Mouse (Mus musculus): ENCODE data around the gene Lsm10.

The Lsm10 gene

DNA sequence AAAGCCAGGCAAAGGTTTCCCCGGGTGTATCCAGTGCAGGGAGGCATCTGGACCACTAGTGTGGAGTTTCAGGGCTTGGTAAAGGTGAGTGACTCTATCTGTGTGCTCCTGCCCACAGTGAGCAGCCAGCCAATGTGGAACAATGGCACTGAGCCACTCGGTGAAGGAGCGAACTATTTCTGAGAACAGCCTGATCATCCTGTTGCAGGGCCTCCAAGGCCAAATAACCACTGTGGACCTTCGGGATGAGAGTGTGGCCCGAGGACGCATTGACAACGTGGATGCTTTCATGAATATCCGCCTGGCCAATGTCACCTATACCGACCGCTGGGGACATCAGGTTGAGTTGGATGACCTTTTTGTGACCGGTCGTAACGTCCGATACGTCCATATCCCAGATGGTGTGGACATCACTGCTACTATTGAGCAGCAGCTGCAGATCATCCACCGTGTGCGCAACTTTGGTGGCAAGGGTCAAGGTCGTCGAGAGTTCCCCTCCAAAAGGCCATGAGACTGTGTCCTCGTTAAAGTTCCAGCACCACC lies 1.4 kb downstream of the Lsm10 start:
- DNase-seq = no peak

GRCm38 (mm10) chr4:126099365-126099764 lies 2.9 kb downstream of the Lsm10 start:
- DNase-seq = no peak

- no peak for DNase-seq
Measured at GRCm38 (mm10) chr4:126100764-126101163, 4.3 kb downstream of the Lsm10 start.

DNA sequence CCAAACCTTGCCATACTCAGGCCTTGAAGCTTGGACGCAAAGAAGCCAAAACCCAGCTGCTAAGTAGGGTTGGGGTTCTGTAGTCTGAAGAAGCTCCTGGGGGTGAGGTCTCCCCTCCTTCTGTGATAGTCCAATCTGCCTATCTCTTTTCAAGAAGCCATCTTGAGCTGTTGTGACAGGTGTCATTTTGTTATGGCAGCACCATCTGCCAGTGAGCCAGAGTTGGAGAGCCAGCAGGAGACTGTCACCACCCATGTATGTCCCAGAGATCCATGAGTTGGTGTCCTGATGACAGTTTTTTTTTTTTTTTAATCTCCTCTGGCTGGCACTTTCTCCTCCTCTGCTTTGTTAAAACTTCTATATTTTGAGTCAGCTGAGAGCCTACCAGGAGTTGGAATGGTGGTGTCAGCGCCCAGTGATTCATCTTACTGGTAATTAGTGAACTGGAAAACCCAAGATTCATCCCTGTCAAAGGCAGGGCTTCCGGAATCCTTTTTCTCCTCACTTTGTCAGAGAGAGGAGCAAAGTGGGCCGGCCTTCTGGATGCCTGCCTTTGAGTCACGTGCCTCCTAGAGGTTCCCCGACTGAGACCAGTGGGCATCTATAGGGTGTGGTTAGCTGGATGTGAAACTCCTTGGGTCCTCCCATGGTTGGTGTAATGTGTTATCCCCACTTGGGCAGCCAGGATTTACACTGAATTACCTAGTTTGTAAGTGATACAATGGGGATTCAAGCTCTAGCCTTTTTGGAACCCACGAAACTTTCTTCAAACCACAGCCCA lies 5.8 kb downstream of the Lsm10 start:
- no peak for DNase-seq

DNA sequence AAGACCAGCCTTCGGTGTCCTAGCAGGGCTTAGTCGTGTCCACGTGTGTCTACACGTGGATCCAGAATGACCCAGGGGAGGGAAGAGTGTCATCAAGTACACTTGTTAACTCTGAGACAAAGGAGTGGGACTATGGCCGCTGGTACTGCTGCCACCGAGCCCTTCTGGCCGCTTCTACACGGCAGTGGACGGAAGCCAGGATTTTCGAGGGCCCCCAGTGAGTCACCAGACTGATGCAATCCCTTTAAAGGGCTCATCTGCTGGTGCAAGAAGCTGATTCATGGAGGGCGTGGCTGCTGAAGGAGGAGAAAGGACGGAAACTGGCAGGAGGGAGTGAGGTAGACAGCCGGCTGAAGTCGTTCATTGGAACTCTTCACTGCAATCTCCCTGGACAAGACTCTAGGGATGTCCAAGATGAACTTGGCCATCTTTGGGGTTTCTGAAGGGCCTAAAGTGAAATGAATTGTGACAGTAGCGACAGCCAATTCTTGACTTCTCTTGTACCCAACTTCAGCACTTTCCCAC lies 6.7 kb downstream of the Lsm10 start:
- peak; percentile 79 for DNase-seq

DNA sequence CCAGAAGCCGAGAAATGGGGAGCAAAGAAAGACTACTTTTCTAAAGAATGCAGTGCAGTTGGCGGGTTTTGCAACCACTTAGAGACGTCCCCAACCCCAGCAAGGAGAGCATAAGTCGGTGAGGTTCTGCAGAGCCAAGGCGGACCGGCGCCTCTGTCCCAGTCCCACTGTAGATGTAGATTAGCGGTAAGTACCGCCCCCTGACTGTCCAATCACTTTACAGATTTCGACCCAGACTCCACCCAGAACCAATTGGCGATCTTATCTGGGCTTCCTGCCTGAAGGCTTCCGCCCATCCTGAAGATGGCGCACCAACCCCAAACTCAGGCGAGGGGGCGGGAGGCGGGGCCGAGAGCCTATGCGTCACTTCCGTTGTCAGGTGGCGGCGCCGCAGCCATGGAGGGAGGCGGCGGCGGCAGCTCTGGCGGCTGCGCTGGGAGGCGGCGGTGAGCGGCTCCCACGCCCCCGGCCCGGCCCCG lies 7.2 kb downstream of the Lsm10 start, which contains the start of gene Stk40:
Stk40 (plus strand) TSS at position 368 of the 479 bp plus-strand sequence.
- DNase-seq = peak; percentile 93

DNA sequence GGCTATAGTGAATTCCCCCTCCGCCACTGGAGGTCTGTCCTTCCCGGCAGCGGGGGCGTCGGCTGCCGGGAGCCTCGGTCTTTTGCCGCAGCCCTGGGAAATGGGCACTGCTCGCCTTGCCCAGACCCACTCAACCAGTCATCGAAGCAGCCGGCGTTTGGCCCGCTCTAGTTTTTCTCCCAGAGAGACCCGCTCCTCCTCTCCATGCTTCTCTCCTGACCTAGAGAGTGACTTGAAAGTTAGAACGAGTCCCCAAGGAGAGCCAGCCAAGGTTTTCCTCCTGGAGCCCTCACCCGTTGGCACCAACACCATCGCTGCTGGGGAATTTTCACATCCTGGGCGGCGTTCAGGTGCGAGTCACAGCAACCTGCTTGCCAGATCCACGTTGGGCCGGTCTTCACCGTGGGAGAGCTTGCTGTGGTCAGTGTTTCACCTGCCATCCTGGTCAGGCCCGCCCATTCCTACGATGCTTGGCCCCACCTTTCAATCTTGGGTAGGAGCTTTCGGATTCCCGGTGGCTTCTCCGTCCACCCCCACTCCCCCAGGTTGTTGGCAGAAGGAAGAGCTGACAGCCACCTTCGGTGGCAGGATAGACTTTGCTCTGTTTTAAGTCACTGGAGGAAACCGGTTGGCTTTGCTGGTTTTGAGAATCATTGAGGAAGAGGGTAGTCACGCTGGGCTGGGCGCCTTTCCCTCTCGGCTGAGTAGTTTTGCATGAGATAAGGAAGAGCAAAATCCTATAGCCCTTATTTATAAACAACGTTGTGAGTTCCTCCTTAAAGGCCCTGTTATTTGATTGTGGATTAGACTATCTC lies 8.0 kb downstream of the Lsm10 start:
- DNase-seq = no peak

GRCm38 (mm10) chr4:126105131-126105783 lies 8.8 kb downstream of the Lsm10 start:
- no peak for DNase-seq

DNA sequence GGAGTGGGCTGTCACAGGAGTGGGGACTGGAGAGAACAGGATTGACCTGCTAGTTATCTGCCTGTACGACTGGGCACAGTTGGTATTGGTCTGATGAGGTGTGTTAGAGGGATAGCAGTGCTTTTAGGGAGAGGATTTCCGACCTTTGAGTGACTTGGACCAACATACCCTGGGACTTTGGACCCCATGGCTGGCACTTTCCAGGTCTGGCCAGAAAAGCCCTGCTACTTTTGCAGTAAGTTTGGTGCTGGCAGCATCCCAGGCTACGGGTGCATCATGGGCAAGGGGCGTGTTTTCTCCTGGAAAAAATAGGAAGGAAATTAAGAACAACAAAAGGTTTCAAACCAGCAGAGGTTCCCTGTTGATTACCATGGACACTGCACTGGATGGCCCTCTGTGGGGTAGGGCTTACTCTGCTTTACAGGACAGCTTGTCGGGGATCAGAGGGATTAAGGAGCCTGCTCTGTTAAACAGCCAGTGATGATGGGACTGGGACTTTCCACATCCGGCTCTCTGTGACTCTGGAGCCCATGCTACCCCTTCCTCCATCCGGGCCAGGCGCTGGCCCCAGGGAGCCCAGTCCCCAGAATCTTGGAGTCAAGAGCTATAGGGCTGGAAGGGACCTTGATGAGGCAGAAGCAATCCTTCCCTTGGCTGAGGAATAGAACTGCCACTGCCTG lies 11.8 kb downstream of the Lsm10 start:
- no peak for DNase-seq

- no peak for DNase-seq
Measured at GRCm38 (mm10) chr4:126109613-126110373, 13.4 kb downstream of the Lsm10 start.

- peak; percentile 52 for DNase-seq
Measured at GRCm38 (mm10) chr4:126110374-126111152, 14.1 kb downstream of the Lsm10 start.

GRCm38 (mm10) chr4:126111153-126111549 lies 14.7 kb downstream of the Lsm10 start:
- DNase-seq = no peak

- no peak for DNase-seq
Measured at GRCm38 (mm10) chr4:126113243-126113642, 16.8 kb downstream of the Lsm10 start.

DNA sequence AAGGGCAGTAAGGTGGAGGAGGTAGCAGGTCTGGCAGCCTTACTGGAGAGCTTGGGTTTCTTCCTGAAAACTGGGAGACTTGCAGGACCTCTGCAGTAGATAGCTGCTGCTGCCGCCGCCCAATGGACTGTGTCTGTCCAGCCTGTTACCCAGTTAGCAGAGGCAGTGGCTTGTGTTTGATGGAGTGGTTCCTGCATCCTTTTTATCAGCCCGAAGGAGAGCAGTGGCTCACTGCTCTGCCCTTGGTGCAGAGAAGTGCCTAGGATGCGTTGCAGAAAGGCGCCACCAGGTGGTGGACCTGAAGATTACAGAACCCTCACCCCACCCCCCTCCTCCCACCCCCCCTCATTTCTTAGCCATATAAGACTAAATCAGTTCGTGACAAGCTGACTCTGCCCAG lies 17.5 kb downstream of the Lsm10 start:
- peak; percentile 50 for DNase-seq

GRCm38 (mm10) chr4:126115411-126115810 lies 19.0 kb downstream of the Lsm10 start:
- no peak for DNase-seq

DNA sequence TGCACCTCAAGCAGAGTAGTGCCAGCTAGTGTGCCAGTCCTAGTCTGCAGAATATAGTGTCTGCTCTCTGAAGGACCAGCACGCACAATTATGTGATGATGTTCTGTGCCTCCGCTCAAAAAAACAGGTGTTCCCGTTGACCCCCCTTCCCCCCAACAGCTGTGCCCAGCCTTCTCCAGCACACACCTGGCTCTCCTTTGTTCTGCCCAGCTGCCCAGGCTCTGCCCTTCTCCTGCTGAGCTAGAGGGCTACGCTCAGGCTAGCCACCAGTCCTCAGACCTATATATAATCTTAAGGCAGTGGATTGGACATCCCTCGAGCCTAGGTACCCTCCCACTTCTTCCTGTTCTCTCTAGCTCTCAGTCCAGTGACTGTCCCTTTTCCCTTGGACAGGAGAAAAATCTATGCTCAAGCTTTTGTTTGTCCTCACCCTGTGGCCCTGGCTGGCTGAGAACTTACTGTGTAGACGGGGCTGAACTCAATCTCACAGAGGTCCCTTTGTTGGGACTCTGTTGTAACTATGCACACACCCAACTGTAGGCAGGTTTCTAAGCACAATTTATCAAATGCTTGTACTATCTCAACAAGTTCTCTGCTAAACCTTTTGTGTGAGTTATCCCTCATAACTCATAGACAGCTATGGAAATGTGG lies 19.6 kb downstream of the Lsm10 start:
- no peak for DNase-seq

DNA sequence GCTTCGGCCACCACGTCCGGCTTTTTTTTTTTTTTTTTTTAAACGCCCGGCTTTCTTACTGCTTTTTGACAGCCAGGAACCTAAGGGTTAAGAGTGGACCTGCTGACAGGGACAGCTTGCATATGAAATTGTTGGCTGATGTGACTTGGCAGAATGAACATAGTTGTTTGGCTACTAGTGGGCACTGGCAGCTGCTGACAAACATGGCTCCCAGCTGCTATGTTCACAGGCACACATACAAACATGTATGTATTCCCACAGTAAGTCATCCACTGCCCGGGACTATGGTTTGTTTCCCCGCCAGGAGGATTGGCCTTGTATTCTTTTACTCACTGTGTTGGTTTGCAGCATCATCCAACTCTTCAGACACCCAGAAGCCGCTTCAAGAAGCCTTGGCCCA lies 20.7 kb downstream of the Lsm10 start:
- DNase-seq = no peak

DNA sequence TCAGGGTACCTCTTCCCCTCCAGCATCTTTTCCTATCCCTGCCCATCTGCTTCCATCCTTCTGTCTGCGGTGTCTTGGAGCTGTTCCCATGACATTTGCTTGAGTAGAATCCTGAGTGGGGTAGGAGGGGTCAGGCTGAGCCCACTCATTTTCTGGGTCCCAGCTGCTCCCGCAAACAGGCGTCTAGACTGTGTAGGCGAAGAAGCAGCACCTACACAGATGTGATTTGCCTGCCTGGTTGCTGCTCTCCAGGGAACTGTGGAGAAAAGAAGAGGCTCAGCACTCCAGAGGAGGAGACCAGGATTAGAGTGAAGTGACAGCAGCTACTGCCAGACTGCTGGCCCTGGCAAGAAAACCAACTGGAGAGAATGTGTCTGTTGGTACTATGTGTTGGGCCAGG lies 22.2 kb downstream of the Lsm10 start:
- DNase-seq = peak; percentile 49

- DNase-seq = no peak
Measured at GRCm38 (mm10) chr4:126119051-126119450, 22.6 kb downstream of the Lsm10 start.

DNA sequence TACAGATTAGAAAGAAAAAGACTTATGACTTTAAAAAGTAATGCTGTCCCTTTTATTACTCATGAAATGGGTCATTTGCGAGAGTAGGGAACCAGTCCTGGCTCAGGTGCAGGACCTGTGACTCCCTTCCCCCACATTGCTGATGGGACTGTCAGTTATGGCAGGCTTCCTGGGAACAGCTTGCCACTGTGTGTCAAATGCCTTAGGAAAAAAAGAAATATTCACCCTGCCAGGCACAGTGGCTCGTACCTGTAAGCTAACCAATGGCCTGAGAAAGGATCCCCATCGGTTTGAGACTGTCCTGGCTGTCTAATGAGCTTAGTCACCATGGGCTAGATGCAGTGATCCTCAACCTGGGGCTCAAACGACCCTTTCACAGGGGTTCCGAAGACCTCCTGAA lies 23.6 kb downstream of the Lsm10 start:
- no peak for DNase-seq

Measured in right cerebral cortex, postnatal 14 days (tissue).